Mouse (Mus musculus): ENCODE data around the gene Plscr3.

Gene Plscr3

GRCm38 (mm10) chr11:69846198-69846680, at the start of gene Plscr3:
Gene Plscr3 (plus strand): TSS chr11:69846376.
- peak; percentile 99 for DNase-seq

GRCm38 (mm10) chr11:69797924-69798323, 48.3 kb upstream of the Plscr3 start:
- DNase-seq, result peak; percentile 90

DNA sequence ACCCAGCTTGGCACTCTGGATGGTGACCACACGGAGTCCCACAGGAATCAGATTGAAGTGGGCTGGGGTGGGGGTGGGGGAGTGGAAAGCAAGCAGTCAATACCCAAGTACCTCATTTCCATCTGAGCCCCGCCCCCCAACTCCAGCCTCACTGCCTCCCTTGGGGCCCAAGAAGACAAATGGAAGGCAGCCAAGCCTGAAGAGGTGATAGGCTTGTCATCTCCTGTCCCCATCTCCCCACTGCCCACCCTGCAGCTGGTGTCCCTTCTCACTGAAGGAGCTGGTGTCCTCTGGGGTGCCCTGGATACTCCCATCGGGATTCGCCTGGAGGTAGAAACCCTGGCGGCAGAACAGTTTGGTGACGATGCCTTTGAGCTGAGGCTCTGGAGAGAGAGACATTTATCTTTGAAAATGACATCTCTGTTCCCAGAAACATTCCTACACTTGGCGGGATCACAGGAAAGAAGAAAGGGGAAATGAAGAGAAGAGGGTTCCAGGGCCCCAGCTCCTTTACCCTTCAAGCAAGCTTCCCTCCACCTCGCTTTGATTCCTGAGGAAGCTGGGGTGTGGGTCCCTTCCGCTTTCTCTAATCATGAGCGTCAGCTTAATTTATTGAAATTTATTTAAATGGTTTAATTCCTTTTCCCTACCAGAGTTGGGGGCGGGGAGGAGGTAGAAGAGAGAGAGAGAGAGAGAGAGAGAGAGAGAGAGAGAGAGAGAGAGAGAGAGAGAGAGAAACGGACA, 46.6 kb upstream of the Plscr3 start:
- peak; percentile 94 for DNase-seq

DNA sequence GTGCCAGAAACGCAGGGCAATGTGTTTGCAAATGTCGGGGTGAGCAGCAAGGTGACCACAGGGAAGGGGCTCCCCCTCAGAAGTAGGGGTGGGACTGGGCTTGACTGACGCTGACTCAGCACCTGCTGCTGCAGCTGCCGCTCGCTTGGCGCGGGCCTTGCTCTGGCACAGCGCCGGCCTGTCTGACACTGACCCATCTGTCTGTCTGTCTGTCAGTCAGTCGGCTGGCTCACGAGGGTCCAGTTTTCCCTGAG, 46.1 kb upstream of the Plscr3 start:
- DNase-seq, result no peak

DNA sequence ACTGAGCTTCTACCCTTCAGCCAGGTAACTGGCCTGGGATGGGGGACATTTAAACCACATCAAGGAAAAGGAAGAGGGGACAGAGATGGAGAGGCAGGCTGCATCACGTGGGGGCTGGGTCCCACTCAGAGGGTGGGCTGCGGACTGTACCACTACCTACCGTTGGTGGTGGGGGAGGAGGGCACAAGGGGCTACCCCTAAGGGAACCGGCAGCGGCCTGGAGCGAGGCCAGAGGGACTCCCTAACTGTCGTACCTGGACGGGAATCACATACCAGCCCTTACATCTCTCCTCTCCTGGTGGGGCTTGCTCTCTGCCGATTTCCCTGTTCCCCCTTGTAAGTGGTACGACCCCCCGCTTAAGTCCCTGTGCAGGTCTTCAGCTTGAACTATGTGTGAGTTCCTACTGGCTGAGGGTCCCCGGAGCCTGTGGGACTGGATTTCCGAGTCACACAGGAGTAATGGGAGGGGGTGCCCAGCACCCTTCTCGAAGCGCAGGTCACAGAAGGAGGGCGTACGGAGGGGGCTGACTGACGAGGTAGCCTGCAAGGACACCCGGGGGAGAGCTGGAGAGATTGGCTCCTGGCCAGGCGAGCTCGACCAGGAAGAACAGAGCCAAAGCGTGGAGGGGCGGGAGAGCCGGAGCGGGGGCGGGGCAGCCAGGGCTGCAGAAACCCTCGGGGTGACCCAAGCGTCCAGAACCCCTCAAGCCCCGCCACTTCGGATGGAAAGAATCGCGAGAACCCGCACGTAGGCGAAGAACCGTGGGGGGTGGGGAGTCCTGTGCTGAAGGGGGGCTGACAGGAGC, 45.6 kb upstream of the Plscr3 start:
- DNase-seq, result peak; percentile 97

DNA sequence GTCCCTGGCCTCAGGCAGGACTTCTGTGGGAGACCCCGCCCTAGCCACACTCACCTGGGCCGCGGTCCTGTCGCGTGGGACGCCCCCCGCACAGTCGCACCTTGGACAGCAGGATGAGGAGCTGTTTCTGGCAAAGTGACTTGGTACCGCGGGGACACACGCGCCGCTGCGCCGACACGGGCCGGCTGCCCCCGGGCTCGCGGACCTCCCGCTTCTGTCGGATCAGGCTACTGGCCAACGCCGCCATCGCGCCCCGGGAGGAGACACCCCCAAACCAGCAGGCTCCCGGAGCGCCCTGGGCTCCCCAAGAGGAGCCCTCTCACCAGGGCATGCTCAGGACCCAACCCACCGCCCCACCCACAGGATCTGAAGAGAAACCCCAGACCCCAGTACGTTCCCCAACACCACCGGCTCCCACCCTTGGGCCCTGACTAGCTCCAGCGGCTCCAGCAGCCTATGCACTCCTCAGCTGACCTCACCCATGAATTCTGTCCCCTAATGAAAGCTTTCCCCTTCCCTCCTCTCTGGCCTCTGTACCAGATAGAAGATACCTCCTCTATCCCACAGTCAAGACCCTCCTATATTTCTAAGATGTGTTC, 44.7 kb upstream of the Plscr3 start, which contains the start of gene Fgf11:
TSS of gene Fgf11 (minus strand) at position 479 of the 599 bp plus-strand sequence.
- peak; percentile 95 for DNase-seq

DNA sequence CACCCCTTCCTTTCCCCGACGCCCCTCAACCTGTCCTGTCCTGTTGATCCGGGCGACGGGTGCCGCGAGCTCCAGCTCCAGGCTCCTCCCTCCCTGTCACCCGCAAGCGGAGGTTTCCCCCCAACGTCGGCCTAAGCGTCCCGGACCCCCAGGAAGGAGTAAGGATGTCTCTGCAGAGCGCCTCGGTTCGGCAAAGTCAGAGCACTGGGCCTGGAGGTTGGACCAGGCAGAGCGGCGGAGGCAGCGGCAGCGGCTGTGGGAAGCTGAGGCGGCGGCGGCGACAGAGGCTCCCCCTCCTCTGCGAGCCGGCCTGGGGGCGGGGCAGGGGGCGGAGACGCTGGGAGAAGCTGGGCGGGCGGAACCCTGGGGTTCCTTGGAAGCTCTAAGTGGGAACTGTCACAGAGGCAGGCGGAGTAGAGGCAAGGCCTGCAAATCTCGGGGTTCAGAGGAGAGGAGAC, 43.5 kb upstream of the Plscr3 start:
- peak; percentile 99 for DNase-seq

DNA sequence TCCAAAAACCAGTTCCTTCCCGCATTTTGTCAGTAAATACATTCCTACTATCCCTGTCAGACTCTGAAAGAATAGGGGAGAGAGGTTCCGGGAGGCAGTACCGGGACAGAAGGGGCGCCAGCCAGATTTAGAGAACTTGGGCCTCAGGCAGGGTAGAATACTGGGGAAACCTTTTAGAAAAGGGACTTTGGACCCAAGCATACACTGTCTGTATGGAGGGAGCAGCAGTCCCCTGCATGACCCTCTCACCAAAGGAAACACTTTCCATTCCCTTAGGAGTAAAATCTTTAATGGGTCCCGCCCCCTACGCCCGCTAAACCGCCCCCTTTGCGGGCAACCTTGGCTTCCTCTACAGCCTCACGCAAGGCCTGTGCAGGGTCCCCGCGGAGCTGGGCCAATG, 42.8 kb upstream of the Plscr3 start:
- no peak for DNase-seq

DNA sequence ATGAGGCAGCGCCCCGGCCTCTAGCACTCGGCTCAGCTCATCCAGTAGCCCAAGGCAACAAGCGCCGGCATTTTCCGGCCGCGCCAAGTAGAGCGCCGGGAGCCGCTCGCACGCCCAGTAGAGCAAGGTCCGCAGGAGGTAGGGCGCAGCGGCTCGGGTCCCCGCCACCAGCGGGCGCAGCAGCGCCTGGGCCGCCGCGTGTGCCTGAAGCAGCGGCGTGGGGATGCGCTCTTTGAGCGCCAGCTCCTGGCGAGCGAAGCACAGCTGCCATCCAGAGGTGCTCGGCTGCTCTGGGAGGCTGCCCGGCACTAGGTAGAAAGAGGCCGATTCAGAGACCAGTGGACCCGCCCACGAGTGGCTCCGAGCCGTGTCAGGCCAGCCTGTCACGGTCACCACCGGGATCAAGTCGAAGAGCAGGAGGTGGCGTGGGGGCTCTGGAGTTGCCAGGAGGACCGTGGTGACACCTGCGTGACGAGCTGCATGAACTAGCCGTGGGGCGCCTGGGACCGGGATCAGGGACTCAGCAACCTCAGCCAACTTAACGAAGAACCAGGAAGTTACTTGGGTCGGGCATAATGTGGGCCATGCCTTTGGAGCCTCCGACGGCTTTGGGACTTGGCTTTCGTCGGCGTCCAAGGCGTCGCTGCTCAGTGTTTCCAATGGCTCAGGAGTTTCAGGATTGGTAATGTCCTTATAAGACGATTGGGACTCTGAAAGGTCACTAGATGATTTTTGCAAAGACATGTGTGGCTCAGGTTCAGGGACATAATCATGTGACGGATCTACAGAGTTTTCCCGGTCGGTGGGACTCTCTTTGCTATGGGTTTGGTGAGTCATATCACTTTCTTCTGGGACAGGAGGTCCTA, 42.2 kb upstream of the Plscr3 start:
- DNase-seq, result peak; percentile 98

DNA sequence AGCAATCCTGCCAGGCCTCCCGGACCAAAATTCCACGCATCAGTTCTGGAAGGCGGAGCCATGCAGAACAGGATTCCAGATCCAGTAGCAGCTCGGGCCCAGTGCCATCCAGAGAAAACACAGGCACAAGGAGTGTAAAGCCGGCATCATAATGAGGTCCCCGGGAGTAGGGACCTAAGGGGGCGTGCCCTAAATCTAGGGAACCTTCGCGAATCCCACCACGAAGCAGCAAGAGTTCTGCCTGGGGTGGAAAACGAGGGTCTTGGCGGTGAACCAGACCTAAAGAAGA, 41.6 kb upstream of the Plscr3 start:
- DNase-seq, result peak; percentile 96

DNA sequence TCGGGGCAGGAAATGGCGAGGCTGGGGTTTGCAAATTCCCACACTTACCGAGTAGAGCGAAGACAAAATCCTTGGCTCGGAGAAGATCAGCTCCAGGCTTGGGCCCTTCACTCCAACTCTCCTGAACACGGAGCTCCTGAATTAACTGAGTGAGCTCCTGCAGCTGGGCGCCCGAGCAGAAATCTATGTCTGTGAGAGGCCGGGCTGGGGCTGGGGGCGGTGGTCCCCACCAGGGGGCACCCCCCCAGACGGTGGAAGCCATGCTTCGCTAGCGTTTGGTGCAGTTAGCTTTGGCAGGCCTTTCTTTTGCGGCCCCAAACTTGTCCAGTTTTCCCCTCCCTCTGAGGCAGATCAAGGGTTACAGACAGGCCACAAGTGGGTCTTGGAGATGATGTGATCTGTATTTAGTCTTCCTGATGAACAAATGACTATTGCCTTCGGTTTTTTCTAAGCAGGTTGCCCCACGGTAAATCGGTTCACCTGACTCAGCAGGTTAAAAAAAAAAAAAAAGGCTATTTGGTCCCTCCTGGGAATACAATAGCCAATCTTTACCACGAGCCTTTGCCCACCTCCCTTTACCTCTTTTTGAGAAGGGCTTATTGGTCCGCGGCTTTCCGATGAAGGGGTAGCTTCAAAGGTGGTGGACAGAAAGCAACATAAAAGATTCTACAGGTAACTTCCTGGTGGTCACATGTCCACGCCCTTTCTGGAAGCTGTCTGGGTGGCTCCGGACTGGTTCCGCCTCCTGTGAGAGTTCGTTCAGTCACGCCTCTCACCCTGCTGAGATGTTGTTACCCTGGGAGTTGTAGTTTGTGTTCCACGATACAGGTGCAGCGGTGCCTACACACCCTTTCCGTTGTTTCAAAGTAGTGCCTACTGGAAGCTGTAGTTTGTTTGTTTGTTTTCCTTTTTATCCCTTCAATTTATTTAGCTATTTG, 40.9 kb upstream of the Plscr3 start, which contains the start of gene Tmem102:
TSS of gene Tmem102 (minus strand) at position 653 of the 938 bp plus-strand sequence.
- peak; percentile 91 for DNase-seq

GRCm38 (mm10) chr11:69806378-69806777, 39.8 kb upstream of the Plscr3 start:
- DNase-seq, result no peak

- no peak for DNase-seq
Observed at GRCm38 (mm10) chr11:69807641-69808040, 38.5 kb upstream of the Plscr3 start.

- DNase-seq, result no peak
Observed at GRCm38 (mm10) chr11:69810280-69810679, 35.9 kb upstream of the Plscr3 start.

DNA sequence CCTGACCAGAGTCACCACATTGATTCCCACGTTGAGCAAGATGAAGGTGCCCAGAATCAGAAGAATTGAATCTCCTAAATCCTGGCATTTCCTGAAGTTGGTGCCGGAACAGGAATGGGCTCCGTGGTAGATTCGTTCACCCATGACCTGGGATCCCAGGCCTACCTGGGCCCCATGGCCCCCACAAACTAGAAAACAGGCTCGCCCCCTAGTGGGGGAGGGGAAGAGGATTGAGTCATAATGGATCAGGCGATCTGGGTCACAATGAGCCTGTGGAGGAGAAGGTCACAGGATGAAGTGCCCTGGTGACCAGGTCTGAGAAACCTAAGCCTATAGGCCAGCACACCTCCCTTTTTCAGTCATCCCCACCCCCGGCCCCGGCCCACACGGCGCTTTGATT, 31.0 kb upstream of the Plscr3 start, which contains the start of gene Gm39566:
TSS of gene Gm39566 (minus strand) at position 144 of the 400 bp plus-strand sequence.
- no peak for DNase-seq

DNA sequence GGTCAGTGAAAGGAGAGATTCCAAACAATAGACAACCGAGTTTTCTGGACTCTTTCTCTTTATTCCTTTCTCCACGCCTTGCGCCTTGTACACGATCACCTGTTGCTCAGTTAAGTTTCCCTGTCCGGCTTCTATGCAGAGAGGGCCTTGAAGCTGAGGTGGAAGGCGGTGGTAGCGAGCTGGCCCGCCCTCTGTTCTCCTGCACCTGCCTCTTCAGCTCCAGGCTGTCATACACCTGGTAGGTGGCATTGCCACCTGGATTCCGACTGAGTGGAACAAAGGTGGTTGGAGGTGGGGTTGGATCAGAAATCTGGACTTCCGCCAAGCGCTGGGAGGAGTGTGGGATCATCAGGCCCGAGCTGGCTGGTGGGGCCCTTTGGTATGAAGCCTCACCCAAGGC, 29.7 kb upstream of the Plscr3 start:
- DNase-seq, result no peak

DNA sequence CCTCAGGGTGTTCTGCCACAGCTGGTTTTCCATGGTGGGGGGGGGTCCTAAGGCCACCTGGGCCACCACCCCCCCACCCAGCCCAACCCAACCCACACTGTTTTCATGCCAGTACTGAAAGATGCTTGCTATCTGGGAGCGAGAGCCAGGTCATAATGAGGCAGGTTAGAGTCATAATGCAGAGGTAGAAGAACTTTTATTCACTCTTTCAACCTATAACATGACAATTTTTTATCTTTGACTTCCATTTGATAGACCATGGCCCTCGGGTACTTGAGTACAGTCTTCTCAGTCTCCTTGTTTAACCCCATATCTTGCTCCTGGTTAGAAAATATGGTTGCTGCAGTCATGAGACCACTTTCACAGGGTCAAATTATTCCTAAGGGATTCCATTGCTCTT, 27.8 kb upstream of the Plscr3 start, which contains the start of gene Spem2:
TSS of gene Spem2 (minus strand) at position 101 of the 400 bp plus-strand sequence.
- DNase-seq, result no peak

- no peak for DNase-seq
Observed at GRCm38 (mm10) chr11:69818871-69819270, 27.3 kb upstream of the Plscr3 start.

DNA sequence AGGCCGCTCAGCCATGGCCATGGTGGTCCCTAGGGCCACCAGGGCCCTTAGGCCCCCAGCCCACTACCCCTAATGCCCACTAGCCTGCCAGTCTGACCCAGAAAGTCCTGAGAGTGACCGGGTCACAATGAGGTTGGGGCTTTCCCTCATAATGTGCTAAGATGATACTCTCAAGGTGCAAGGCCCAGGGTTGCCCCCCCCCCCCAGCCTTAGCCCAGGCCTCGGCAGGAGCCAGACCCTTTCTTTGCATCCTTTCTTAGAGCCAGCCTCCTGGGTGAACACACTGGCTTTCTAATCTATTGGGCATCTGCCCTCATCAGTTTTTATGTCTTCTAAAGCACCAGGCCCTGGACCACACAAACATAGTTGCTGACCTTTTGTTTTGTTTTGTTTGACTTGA, 24.1 kb upstream of the Plscr3 start, which contains the start of gene Spem1:
TSS of gene Spem1 (minus strand) at position 101 of the 400 bp plus-strand sequence.
- no peak for DNase-seq

- DNase-seq, result no peak
Observed at GRCm38 (mm10) chr11:69823456-69823855, 22.7 kb upstream of the Plscr3 start.

GRCm38 (mm10) chr11:69828832-69829231, 17.3 kb upstream of the Plscr3 start:
- no peak for DNase-seq
